In genomic region chr17:29464068-29464467, GRCm38 (mm10) we compare ENCODE assay signal across 8 mouse cellular contexts. TPM values are rescaled to one million over a fixed set of nuclear protein-coding genes. Genes with fewer than 3 reads are reported as not detected.
DNase-seq lines count a peak whose midpoint lies in the region; ATAC-seq and TF ChIP-seq lines count a peak whose summit lies in the region.

No protein-coding gene starts in this region.

- peak overlapping the region; percentile 26 for H3K9ac ChIP-seq in liver, postnatal 0 days (replicated peaks)

- H3K9me3 ChIP-seq in hindbrain, embryonic 10.5 days, result no peaks in the 10 kb centered on the region
- H3K9me3 ChIP-seq in liver, postnatal 0 days (ENCODE audit: low read length), result no peaks in the 10 kb centered on the region

- peaks cover 16% of the 10 kb centered on the region; the same call in 1 of the 2 replicates for H3K27me3 ChIP-seq in hindbrain, embryonic 10.5 days (ENCODE audit: insufficient read depth, poor library complexity, severe bottlenecking)
- H3K27me3 ChIP-seq in liver, postnatal 0 days (ENCODE audit: insufficient read depth, low read length), result peaks cover 57% of the 10 kb centered on the region

- peaks cover 81% of the 10 kb centered on the region for H3K4me1 ChIP-seq in hindbrain, embryonic 10.5 days (replicated peaks)
- H3K4me1 ChIP-seq in liver, postnatal 0 days (ENCODE audit: insufficient read depth), result peaks cover 16% of the 10 kb centered on the region

- TF ChIP-seq EP300 in liver, postnatal 0 days (IDR thresholded peaks at IDR 0.05; ENCODE audit: low read depth), result no peak

- H3K4me3 ChIP-seq in hindbrain, embryonic 10.5 days, result peak overlapping the region; percentile 52
- H3K4me3 ChIP-seq in liver, postnatal 0 days (ENCODE audit: low read depth, low read length), result peak overlapping the region; percentile 13; the same call in 1 of the 2 replicates

- peak; percentile 43 for DNase-seq in adrenal gland, postnatal 14 days
- DNase-seq in adrenal gland, postnatal 25 days, result no peak
- DNase-seq in Muller cell, postnatal 12 days (ENCODE audit: inconsistent ontology term), result peak; percentile 73
- DNase-seq in hindbrain, embryonic 10.5 days (ENCODE audit: low spot score), result peak; percentile 90
- no peak for DNase-seq in liver, postnatal 0 days
- no peak for DNase-seq in adipocyte (ENCODE audit: low spot score)
- no peak for DNase-seq in gastrocnemius, postnatal 36 days
- DNase-seq in spleen, adult 12 weeks (ENCODE audit: low spot score), result no peak

- ATAC-seq in liver, postnatal 0 days, result no peak

- no peak for TF ChIP-seq CTCF in liver, postnatal 0 days (IDR thresholded peaks at IDR 0.05; ENCODE audit: low read depth)

- 0% methylated on average over 14 of the region's 14 CpGs for WGBS in hindbrain, embryonic 10.5 days
- WGBS in liver, postnatal 0 days (ENCODE audit: insufficient replicate concordance), result 13% methylated on average over 14 of the region's 14 CpGs

- H3K27ac ChIP-seq in hindbrain, embryonic 10.5 days, result peak overlapping the region; percentile 92
- 0 out of 2 replicates have a peak overlapping the region, but pooled peaks have one; percentile 22 for H3K27ac ChIP-seq in liver, postnatal 0 days (ENCODE audit: low read depth)

- intact Hi-C loops in gastrocnemius, postnatal 36 days (cut with DNase I), result no loop called here

- H3K36me3 ChIP-seq in hindbrain, embryonic 10.5 days, result no peaks in the 10 kb centered on the region
- H3K36me3 ChIP-seq in liver, postnatal 0 days (replicated peaks; ENCODE audit: insufficient read depth, low read length), result no peaks in the 10 kb centered on the region

- peak overlapping the region; percentile 58 for H3K4me2 ChIP-seq in liver, postnatal 0 days (ENCODE audit: low read depth, low read length)

RNA-seq across cellular contexts. Expression of gene Pim1, which starts 26.5 kb away (rescaled TPM):
- total RNA-seq in adrenal gland, postnatal 14 days (2021), result 104 and 129 TPM in 2 replicates
- total RNA-seq in adrenal gland, postnatal 25 days (2021), result 88.8 and 160 TPM in 2 replicates
- polyA plus RNA-seq in hindbrain, embryonic 10.5 days (2016; fragmentation: Nextera tagmentation; extraction: Ambion mirVana), result 25.0 and 30.5 TPM in 2 replicates
- polyA plus RNA-seq in liver, postnatal 0 days (2015; fragmentation: Nextera tagmentation; extraction: Ambion mirVana), result 35.6 and 57.1 TPM in 2 replicates
- total RNA-seq in gastrocnemius, postnatal 36 days (2021), result 10 to 100 TPM; 13.6 to 16.3 TPM

Comparison
In these comparisons a context has a peak if more than half of its experiments do, and no peak if none do; other contexts are left out.
1. DNase-seq: peak in adrenal gland, postnatal 14 days (single experiment), Muller cell, postnatal 12 days (single experiment) and hindbrain, embryonic 10.5 days (single experiment); none in adrenal gland, postnatal 25 days (single experiment), liver, postnatal 0 days (single experiment), adipocyte (single experiment), gastrocnemius, postnatal 36 days (0 of 2) and spleen, adult 12 weeks (single experiment).